Mouse (Mus musculus) ovary, adult 18-20 months (tissue): ENCODE results near the gene Gm21094.
"Not testable (repeated sequence)": the region's sequence is repeated elsewhere in the genome, so short reads cannot be mapped to it uniquely, and the experiment has no call there.

Source experiments
- DNase-seq: peaks from one replicate; pipeline ENCODE4 v3.0.0; 2022; ENCODE audit warnings: low spot score, mixed read lengths

Gm21094 gene

GRCm38 (mm10) chrY:32620343-32620742 is at the start of gene Gm21094:
Gm21094 (minus strand) TSS chrY:32620443.
- not testable (repeated sequence) for DNase-seq
